Mouse (Mus musculus): ENCODE data around the gene Efhd1.

- TF ChIP-seq CTCF (IDR thresholded peaks at IDR 0.05; ENCODE audit: control insufficient read depth, insufficient read depth, insufficient replicate concordance, low read depth, low read length) (no peak), POLR2A (IDR thresholded peaks at IDR 0.05; ENCODE audit: control insufficient read depth, low read depth, low read length) (no peak)
Measured at GRCm38 (mm10) chr1:87230606-87231005, 33.6 kb upstream of the Efhd1 start.

All from testis, adult 2 months (tissue).